10 mouse cellular contexts compared by ENCODE assay signal in the genomic region with DNA sequence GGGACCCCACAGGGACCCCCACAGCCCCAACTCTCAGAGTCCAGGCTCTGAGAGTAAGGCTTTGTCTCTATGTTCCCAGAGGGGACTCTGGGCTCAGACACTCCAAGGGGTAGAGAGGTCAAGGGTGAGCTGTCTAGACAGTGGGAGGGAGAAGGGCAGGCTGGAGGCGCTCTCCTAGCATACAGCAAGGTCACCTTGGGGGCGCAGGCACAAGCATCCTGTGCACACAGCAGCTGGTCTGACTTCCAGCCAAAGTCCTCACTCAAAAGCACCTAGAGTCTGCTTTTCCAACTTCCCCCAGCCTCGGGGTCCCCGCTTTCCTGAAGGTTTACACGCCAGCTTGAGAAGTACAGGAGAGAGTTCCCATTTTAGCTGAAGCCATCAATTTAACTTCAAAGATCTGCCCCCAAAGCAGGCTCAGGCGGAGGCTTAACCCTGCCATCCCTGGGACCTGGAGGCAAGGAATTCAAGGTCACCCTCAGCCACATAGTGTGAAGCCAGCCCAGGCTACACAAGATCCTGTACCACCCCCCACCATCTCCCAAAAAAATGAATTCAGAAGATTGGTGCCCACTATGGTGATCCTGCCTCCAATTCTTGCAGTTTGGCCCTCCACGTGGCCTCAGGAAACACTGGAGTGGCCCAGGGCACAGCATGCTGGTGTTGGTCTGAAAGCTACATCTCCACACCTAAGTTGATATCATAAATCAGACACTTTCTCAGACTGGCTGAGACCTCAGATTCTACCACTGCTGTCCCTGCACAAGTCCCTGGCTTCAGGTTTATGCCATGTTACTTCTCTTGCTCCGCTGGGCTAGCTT. TPM values are rescaled to one million over a fixed set of nuclear protein-coding genes. Genes with fewer than 3 reads are reported as not detected.
DNase-seq lines count a peak whose midpoint lies in the region; ATAC-seq lines count a peak whose summit lies in the region.
"Had no signal": no experiment of that assay in that cellular context is flagged by ENCODE, and none has a peak within 500 bp of the region (broad histone marks: within the 10 kb centered on the region; RNA-seq: fewer than 3 reads in every experiment).

No protein-coding gene starts in this region.

- WGBS in embryonic facial prominence, embryonic 12.5 days, result 43% methylated on average over 8 of the region's 8 CpGs
- 57% methylated on average over 8 of the region's 8 CpGs for WGBS in midbrain, embryonic 13.5 days

- H3K4me3 ChIP-seq in embryonic facial prominence, embryonic 12.5 days, result no peak overlapping the region
- H3K4me3 ChIP-seq in midbrain, embryonic 13.5 days (replicated peaks), result no peak overlapping the region

- ATAC-seq in embryonic facial prominence, embryonic 12.5 days (ENCODE audit: insufficient number of reproducible peaks, insufficient read depth, low FRiP score, low TSS enrichment), result no peak
- ATAC-seq in midbrain, embryonic 13.5 days, result peak; percentile 18; the same call in 1 of the 2 replicates

- no peak overlapping the region for H3K9ac ChIP-seq in embryonic facial prominence, embryonic 12.5 days
- peak overlapping the region; percentile 40; the same call in 1 of the 2 replicates for H3K9ac ChIP-seq in midbrain, embryonic 13.5 days (replicated peaks)
- H3K9ac ChIP-seq: liver, embryonic 14.5 days had no signal

- H3K27me3 ChIP-seq in embryonic facial prominence, embryonic 12.5 days, result no peaks in the 10 kb centered on the region
- no peaks in the 10 kb centered on the region for H3K27me3 ChIP-seq in midbrain, embryonic 13.5 days

- no peaks in the 10 kb centered on the region for H3K9me3 ChIP-seq in embryonic facial prominence, embryonic 12.5 days
- no peaks in the 10 kb centered on the region for H3K9me3 ChIP-seq in midbrain, embryonic 13.5 days

- peaks cover 27% of the 10 kb centered on the region for H3K36me3 ChIP-seq in embryonic facial prominence, embryonic 12.5 days
- peaks cover 34% of the 10 kb centered on the region for H3K36me3 ChIP-seq in midbrain, embryonic 13.5 days

- no peak overlapping the region for H3K4me2 ChIP-seq in embryonic facial prominence, embryonic 12.5 days (replicated peaks)
- H3K4me2 ChIP-seq in midbrain, embryonic 13.5 days (replicated peaks), result no peak overlapping the region

- peaks cover 15% of the 10 kb centered on the region for H3K4me1 ChIP-seq in embryonic facial prominence, embryonic 12.5 days
- peaks cover 37% of the 10 kb centered on the region for H3K4me1 ChIP-seq in midbrain, embryonic 13.5 days (replicated peaks)

- DNase-seq in embryo, embryonic 10 days (ENCODE audit: low spot score), result peak; percentile 73
- no peak for DNase-seq in embryo, embryonic 9.5 days (ENCODE audit: extremely low spot score)
- peak; percentile 78 to 83 for DNase-seq in kidney, adult 8-10 months
- DNase-seq in right cerebral cortex, adult 2 months (ENCODE audit: low spot score in 2 of 2), result no peak
- DNase-seq in spleen, postnatal 36 days (ENCODE audit: low spot score in 2 of 2), result no peak
- DNase-seq in layer of hippocampus, adult 8-10 months (ENCODE audit: low spot score in 2 of 2), result no peak
- DNase-seq: B cell, adult 2 months had no signal

- peak overlapping the region; percentile 52 for H3K27ac ChIP-seq in embryonic facial prominence, embryonic 12.5 days
- peak overlapping the region; percentile 30; the same call in 1 of the 2 replicates for H3K27ac ChIP-seq in midbrain, embryonic 13.5 days
- H3K27ac ChIP-seq: liver, embryonic 14.5 days had no signal

RNA-seq across cellular contexts. Expression of gene Pgpep1, which starts 12.6 kb away (rescaled TPM):
- 59.5 and 70.4 TPM in 2 replicates for polyA plus RNA-seq in embryonic facial prominence, embryonic 12.5 days (2016; fragmentation: Nextera tagmentation; extraction: Ambion mirVana)
- polyA plus RNA-seq in midbrain, embryonic 13.5 days (2015; fragmentation: Nextera tagmentation; extraction: Ambion mirVana), result 87.5 and 99.4 TPM in 2 replicates
- 10 to 100 TPM; 19.8 to 34.7 (median 23.3) TPM for total RNA-seq in layer of hippocampus, adult 8-10 months (2022)

RNA-seq across cellular contexts. Expression of gene Gdf15, which starts 15.3 kb away (rescaled TPM):
- polyA plus RNA-seq in embryonic facial prominence, embryonic 12.5 days (2016; fragmentation: Nextera tagmentation; extraction: Ambion mirVana), result not detected in 2 replicates
- 0.30 TPM in 1 of 2 replicates, not detected in the other for polyA plus RNA-seq in midbrain, embryonic 13.5 days (2015; fragmentation: Nextera tagmentation; extraction: Ambion mirVana)
- not detected for total RNA-seq in layer of hippocampus, adult 8-10 months (2022)

RNA-seq across cellular contexts. Expression of gene Lsm4, which starts 25.5 kb away (rescaled TPM):
- 303 and 326 TPM in 2 replicates for polyA plus RNA-seq in embryonic facial prominence, embryonic 12.5 days (2016; fragmentation: Nextera tagmentation; extraction: Ambion mirVana)
- polyA plus RNA-seq in midbrain, embryonic 13.5 days (2015; fragmentation: Nextera tagmentation; extraction: Ambion mirVana), result 176 and 201 TPM in 2 replicates
- 10 to 100 TPM; 57.1 to 66.2 (median 64.1) TPM for total RNA-seq in layer of hippocampus, adult 8-10 months (2022)

RNA-seq across cellular contexts. Expression of gene Lrrc25, which starts 31.6 kb away (rescaled TPM):
- polyA plus RNA-seq in embryonic facial prominence, embryonic 12.5 days (2016; fragmentation: Nextera tagmentation; extraction: Ambion mirVana), result 1.1 and 1.2 TPM in 2 replicates
- 1.1 and 1.2 TPM in 2 replicates for polyA plus RNA-seq in midbrain, embryonic 13.5 days (2015; fragmentation: Nextera tagmentation; extraction: Ambion mirVana)
- 1 to 10 TPM in 2 of 4 experiments, under 1 TPM in 2; 0.24 to 1.6 (median 1.1) TPM for total RNA-seq in layer of hippocampus, adult 8-10 months (2022)

RNA-seq across cellular contexts. Expression of gene Ssbp4, which starts 38.9 kb away (rescaled TPM):
- polyA plus RNA-seq in embryonic facial prominence, embryonic 12.5 days (2016; fragmentation: Nextera tagmentation; extraction: Ambion mirVana), result 134 and 142 TPM in 2 replicates
- polyA plus RNA-seq in midbrain, embryonic 13.5 days (2015; fragmentation: Nextera tagmentation; extraction: Ambion mirVana), result 123 and 129 TPM in 2 replicates
- total RNA-seq in layer of hippocampus, adult 8-10 months (2022), result 100 to 1,000 TPM; 196 to 262 (median 224) TPM

Comparison
In these comparisons a context has a peak if more than half of its experiments do, and no peak if none do; other contexts are left out.
1. DNase-seq: peak in embryo, embryonic 10 days (single experiment) and kidney, adult 8-10 months (2 of 2); none in embryo, embryonic 9.5 days (single experiment), right cerebral cortex, adult 2 months (0 of 2), spleen, postnatal 36 days (0 of 2) and layer of hippocampus, adult 8-10 months (0 of 2).